Mouse (Mus musculus): ENCODE measurements around the gene Cog1.

- TF ChIP-seq CTCF (IDR thresholded peaks at IDR 0.05) (no peak), POLR2A (IDR thresholded peaks at IDR 0.05; ENCODE audit: insufficient read depth, low read depth, low read length) (no peak), EP300 (IDR thresholded peaks at IDR 0.05; ENCODE audit: insufficient read depth, low read depth, low read length) (no peak)
Observed at GRCm38 (mm10) chr11:113669711-113670110, 20.7 kb downstream of the Cog1 start.
